Mouse (Mus musculus) spleen, adult 12 weeks (tissue): Measurements from ENCODE around the gene Borcs5.

Source experiments
- DNase-seq: peaks from one replicate; pipeline ENCODE4 v3.0.0; 2022; ENCODE audit warnings: low spot score

Borcs5 gene

GRCm38 (mm10) chr6:134630447-134630846 is 8.9 kb upstream of the Borcs5 start:
- no peak for DNase-seq

DNA sequence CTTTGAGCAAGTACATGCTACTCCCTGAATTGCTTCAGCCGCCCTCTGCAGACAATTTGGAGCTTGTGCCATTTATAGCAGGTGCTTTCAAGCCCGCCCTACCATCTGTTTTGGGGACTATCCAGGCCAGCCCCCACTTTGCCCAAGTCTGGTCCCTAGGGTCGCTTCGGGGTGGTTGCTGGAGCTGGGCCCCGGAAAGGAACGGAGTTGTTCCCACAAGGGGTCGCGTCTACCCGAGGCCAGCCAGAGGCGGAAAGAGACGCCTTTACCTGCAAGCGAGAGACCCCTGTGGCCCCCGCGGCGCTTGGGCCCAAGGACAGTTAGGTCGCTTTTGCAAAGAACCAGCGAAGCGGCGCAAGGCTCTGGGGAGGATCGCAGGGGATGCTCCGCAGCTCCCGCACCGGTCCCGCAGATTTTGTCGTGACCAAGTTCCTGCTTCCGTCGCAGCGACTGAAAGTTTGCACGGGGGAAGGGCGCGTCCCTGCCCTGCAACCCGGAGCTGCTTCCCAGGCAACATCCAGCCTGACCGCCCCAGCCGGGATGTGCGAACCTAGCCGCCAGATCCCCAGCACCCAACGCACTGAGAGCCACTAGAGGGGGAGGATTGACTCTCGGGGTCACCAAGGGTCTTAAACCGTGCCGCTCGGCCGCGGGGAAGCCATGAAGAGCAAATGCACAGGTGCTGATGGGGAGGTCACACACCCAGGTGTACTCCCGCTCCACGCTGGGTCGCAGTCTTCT is 7.2 kb upstream of the Borcs5 start, which contains the start of gene Mansc1:
TSS of gene Mansc1 (minus strand) at position 542 of the 741 bp plus-strand sequence.
- DNase-seq = no peak

DNA sequence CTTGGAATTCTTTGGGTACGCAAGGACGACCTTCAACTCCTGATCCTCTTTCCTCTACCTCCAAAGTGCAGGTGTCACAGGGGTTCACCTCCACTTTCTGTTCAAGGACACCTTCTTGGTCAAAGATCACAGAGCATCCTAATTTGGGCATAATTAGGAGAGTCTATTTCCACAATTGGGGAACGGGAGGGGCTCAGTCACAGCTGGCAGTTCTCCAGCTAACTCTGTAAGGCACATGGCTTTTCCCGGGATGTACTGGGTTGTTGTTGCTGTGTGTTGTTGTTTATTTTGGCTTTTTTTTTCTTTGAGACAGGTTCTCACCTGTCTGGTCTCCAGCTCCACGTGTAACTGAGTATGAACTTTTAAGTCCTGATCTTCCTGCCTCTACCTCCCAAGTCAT is 6.6 kb upstream of the Borcs5 start:
- DNase-seq = no peak

DNA sequence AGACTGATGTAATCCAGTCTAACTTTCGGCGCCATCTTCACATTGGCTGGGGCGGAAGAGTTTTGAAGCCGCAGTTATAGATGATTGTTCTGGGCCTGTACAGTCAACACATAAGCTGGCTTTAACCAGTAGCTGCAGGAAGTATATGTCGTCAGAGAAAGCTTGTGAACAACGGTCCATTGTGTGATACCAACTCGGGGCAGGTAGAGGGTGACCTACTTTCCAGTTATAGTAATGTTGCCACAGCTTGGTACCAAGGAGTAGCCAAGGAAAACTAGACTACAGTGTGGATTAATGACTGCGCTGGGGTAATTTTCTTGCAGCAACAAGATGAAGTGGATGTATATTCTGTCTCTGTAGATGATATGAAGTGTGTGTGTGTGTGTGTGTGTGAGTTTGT is 5.8 kb upstream of the Borcs5 start:
- DNase-seq = no peak

GRCm38 (mm10) chr6:134636476-134636875 is 2.8 kb upstream of the Borcs5 start:
- no peak for DNase-seq

GRCm38 (mm10) chr6:134639900-134640299 is 590 bp downstream of the Borcs5 start:
- DNase-seq = no peak

DNA sequence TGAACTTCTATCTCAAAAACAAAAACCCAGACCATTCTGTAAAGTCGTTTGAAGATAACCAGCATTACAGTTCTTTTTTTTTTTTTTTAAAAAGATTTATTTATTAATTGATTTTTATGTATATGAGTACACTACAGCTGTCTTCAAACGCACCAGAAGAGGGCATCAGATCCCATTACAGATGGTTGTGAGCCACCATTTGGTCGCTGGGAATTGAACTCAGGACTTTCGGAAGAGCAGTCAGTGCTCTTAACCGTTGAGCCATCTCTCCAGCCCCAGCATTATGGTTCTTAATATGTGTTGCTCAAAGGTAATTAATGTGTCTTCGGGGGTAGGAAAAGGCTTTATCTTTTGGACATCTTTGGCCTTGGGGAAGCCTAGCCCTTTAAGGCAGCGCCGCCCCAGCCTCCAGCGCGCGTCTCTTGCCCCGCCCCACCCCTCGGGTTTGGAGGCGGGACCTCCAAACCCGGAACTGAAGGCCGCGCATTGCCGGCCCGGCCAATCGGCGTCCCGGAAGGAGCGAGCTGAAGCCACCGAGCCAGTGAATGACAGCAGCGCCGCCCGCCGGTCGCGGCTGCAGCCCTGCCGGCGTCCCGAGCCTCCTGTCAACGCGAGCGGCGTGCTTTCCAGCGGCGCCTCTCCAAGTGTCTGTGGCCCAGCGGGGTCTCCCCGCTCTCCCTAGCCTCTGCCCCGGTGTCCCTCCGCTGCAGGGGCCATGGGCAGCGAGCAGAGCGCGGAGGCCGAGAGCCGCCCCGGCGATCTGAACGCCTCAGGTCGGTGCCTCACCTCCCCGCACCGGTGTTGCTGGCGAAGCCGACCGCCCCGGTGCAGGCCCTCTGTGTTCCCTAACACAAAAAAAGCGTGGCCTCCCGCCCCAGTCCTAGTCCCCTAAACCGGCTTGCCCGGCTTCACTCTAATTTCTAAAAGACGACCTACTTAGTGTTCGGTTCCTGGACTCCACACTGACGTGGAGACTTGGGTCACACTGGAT is 1.5 kb downstream of the Borcs5 start:
- peak; percentile 87 for DNase-seq

DNA sequence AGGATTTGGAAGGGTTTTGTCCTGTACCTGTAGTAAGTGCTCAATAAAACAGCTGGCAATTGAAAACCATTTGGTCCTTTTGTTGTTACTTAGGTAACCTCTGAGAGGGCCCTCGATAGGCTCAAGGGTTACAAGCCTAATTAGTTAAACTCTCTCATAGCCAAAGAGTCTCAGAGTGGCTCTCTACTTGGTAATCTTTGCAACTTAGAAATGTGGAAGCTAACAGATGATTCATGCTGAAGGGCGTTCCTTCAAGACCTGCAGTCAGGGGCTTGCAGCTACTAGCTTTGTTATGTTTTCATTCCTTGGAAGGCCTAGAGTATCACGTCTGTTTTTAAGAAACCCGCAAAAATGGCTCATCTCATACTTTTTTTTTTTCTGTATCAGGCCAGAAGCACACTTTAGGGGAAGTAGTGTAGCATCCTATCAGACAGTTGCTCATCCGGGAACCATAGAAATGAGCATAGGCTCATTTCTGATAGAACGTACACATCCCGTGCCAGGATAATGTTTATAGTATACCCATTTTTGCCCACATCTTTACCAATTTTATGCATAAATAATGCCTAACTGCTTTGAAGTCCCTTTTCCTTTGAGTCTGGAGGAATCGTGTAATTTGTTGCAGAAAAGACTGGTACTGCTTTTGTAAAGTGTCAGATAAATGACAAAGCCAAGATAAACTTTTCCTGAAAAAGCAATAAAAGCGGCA is 2.6 kb downstream of the Borcs5 start:
- DNase-seq = no peak

GRCm38 (mm10) chr6:134643296-134643695 is 4.0 kb downstream of the Borcs5 start:
- no peak for DNase-seq

GRCm38 (mm10) chr6:134646835-134647234 is 7.5 kb downstream of the Borcs5 start:
- no peak for DNase-seq

GRCm38 (mm10) chr6:134647621-134648020 is 8.3 kb downstream of the Borcs5 start:
- DNase-seq = no peak

GRCm38 (mm10) chr6:134648356-134648755 is 9.0 kb downstream of the Borcs5 start:
- DNase-seq = no peak

DNA sequence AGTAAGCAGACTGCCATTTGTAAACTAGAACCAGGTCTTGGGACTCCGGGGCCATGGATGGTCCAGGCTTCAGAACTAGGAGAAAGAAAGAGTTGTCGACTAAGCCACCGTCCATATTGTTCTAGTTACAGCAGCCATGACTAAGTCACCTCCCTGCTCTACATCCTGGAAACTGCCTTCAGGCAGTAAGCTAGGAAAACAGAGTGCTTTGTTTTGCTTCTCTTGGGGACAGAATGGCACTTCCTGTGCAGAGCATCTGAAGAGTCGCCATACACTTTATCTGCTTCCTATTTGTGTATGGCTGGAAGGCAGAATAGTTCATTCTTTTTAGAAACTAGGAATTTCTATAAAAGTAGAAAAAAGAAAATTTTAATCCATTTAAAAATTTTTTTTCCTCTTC is 17.2 kb downstream of the Borcs5 start:
- no peak for DNase-seq

DNA sequence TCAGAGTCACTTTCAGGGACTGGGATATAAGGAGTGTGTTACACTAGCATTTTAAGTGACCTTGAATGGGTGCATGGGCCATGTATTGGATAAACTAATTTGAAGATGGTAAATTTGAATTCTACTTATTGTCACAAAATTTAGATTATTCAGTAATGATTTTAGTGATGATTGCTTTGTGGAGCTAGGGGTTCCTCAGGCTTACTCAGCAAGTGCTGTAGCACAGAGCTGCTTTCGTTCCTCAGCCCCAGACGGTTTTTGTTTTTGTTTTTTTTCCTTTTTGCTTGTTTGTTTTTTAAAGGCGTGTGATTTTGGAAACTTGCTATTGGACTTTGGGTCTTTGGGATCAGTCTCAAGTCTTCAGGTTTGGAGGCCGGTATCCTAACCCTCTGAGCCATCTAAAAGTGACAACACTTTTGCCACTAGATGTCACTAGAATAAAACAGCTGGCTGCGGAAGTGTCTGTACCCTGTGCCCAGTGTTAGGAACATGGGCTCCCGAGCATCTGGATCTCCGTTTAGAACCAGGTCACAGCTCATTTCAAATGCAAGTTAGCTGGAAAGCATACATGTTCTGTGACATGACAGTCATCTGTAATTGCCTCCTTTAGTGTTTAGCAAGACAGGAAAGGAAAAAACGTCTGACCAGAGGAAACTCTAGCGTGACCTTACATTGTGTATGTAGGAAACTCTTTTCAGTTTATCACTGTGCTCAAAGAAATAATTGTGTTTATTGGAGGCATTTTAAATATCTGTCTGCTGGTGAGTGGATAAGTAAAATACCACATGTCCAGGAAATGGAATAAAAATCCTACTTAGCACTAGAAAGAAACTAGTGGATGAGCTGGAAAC is 20.0 kb downstream of the Borcs5 start:
- DNase-seq = no peak

DNA sequence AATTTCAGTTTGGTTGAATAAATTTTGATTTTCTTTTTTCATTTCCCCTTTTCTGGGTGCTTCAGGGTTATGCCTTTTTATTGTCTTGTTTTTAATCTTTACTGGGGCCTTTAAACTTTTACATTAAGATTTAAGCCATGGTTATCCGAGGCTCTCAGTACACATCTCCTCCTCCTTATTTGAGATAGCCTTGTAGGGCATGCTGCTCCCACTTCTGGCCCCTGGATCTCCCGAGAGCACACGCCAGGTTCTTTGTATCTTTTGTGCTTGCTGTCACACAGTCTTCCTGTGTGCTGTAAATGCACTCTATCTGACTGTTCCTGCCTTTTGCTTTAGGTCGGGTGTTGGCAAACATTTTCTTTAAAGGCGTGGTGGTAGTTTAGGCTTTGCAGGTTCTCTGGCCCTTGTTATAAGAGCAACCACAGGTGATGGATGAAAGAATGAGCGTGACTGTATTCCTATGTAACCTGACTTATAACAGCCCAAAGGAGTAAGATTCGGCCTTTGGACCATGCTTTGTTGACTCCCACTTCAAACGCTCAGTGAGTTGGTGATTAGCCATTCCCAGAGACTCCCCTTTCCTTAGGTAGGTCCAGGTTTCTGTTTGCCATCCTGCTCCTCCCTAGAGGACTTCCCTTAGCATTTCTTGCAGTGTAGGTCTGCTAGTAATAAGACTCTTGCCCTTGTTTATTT is 21.6 kb downstream of the Borcs5 start:
- DNase-seq = no peak

GRCm38 (mm10) chr6:134664573-134664972 is 25.3 kb downstream of the Borcs5 start:
- DNase-seq = no peak

DNA sequence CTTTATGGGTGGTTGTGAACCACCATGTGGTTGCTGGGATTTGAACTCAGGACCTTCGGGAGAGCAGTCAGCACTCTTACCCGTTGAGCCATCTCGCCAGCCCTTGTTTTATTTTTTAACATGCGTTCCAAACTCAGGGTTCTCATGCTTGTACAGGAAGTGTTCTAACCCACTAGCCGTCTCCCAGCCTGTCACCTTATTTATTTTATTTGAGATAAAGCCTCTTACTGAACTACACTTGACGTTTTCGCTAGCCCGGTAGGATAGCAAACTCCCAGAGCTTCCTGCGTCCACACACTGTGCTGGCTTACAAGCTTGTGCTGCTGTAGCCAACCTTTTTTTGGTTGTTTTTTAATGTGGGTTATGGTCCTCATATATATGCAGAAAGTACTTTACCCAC is 26.5 kb downstream of the Borcs5 start:
- no peak for DNase-seq

- no peak for DNase-seq
These were observed 29.2 kb downstream of the Borcs5 start for GRCm38 (mm10) chr6:134668519-134668918.

GRCm38 (mm10) chr6:134669179-134669865 is 30.0 kb downstream of the Borcs5 start:
- no peak for DNase-seq

DNA sequence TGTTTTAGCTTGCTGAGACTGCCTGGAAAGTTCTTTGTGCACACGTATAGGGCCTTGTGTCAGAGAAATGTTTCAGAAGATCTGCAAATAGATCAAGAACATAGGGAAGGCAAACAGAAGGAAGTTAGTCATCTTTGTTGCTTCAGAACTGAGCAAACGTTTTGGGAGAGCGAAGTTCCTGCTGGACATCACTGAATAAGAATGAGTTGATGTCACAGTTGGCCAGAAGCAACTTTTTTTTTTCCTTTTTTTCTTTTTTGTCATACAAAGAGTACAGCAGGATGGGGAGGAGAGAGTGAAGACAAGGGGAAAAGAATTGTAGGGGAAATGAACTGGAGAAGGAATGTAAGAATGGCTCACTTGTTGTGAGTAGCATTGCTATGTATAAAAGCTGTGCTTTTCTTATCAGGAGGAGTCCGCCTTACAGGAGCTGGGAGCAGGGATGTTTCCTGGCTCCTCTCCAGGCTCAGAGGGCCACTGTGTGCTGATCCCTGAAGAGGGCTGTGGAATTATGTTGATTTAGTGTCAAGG is 31.6 kb downstream of the Borcs5 start:
- no peak for DNase-seq
